Mouse (Mus musculus) stomach, embryonic 16.5 days (tissue): ENCODE data around the gene Pdlim3. TPM values are rescaled to one million over a fixed set of nuclear protein-coding genes. Genes with fewer than 3 reads are reported as not detected.
"Not testable (repeated sequence)": the region's sequence is repeated elsewhere in the genome, so short reads cannot be mapped to it uniquely, and the experiment has no call there.

ENCODE experiments used
- ATAC-seq: fragments of 200-750 bp; cut with Nextera tagmentation; 2 replicates; pipeline ENCODE4 v1.8.0; 2017; ENCODE audit warnings: moderate number of reproducible peaks, moderate TSS enrichment; ENCODE audit not compliant: insufficient read depth, low FRiP score
- H3K27ac ChIP-seq: fragments of 300-500 bp; sonication (generic); 2 replicates; pipeline ENCODE4 v1.5.1; 2014; ENCODE audit warnings: low read length
- H3K27me3 ChIP-seq: fragments of 300-500 bp; sonication (generic); 2 replicates; pipeline ENCODE4 v1.6.1; 2014; ENCODE audit warnings: low read length, control low read depth, mixed read lengths; ENCODE audit not compliant: control insufficient read depth, insufficient read depth
- H3K36me3 ChIP-seq: fragments of 300-500 bp; sonication (generic); 2 replicates; pipeline ENCODE4 v1.6.1; 2014; ENCODE audit warnings: low read length; ENCODE audit not compliant: control insufficient read depth, insufficient read depth
- H3K4me1 ChIP-seq: fragments of 300-500 bp; sonication (generic); 2 replicates; pipeline ENCODE4 v1.6.1; 2014; ENCODE audit warnings: low read length, control low read depth, mixed read lengths; ENCODE audit not compliant: control insufficient read depth, insufficient read depth
- H3K4me2 ChIP-seq: fragments of 300-500 bp; sonication (generic); 2 replicates; pipeline ENCODE4 v1.6.1; 2014; ENCODE audit warnings: low read depth, low read length, mixed read lengths
- H3K4me3 ChIP-seq: fragments of 300-500 bp; sonication (generic); replicated peaks from 2 replicates; pipeline ENCODE4 v1.5.1; 2014; ENCODE audit warnings: mild to moderate bottlenecking, low read length
- H3K9ac ChIP-seq: fragments of 300-500 bp; sonication (generic); 2 replicates; pipeline ENCODE4 v1.6.1; 2014; ENCODE audit warnings: low read length
- H3K9me3 ChIP-seq: fragments of 300-500 bp; sonication (generic); replicated peaks from 2 replicates; pipeline ENCODE4 v1.6.1; 2016; ENCODE audit warnings: low read length, control low read depth; ENCODE audit not compliant: control insufficient read depth
- WGBS: fragments of 180-500 bp; shearing (Covaris S2); extraction: QIAGEN DNeasy Blood & Tissue Kit; methylation state at CpG from one replicate; pipeline ENCODE4 v1.1.7; 2014; 5-methylcytosine and 5-hydroxymethylcytosine counted together
- polyA plus RNA-seq: library from polyadenylated mRNA; unstranded; fragments of >200 nt; fragmentation: Nextera tagmentation; extraction: Ambion mirVana; gene quantifications from 2 replicates; pipeline ENCODE4 v1.2.1, GENCODE M21; 2015

Pdlim3 gene
- 222 and 236 TPM in 2 replicates for polyA plus RNA-seq

DNA sequence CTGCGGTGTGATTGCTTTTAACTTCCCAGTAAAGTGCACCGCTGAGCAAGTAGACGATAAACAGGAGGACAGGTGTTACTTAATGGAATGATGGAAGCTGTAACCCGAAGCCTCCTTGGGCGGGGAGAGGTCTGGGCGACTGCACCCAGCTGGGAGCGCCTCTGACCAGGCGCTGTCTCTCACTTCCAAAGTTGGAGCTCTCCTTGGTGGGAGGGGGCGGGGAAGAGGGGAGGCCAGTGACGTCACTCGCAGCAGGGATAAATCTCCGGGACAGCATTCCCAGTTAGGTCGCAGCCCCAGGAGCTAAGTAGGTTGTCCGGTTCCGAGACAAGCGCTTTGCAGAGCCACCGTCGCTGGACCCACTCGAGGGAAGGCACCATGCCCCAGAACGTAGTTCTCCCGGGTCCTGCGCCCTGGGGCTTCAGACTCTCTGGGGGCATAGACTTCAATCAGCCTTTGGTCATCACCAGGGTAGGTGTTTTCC is at the start of gene Pdlim3:
Gene Pdlim3 (plus strand): TSS at position 260 of the 484 bp plus-strand sequence.
- Histone ChIP-seq H3K9me3 (no peaks in the 10 kb centered on the region), H3K9ac (peak within 1 kb of the TSS; percentile 81), H3K4me1 (peaks cover 5% of the 10 kb centered on the region), H3K4me3 (peak within 1 kb of the TSS; percentile 59), H3K36me3 (no peaks in the 10 kb centered on the region), H3K27me3 (no peaks in the 10 kb centered on the region), H3K4me2 (peak within 1 kb of the TSS; percentile 85), H3K27ac (peak within 1 kb of the TSS; percentile 95)
- ATAC-seq = peak; percentile 85
- WGBS = under 1% methylated on average over 22 of the region's 22 CpGs

DNA sequence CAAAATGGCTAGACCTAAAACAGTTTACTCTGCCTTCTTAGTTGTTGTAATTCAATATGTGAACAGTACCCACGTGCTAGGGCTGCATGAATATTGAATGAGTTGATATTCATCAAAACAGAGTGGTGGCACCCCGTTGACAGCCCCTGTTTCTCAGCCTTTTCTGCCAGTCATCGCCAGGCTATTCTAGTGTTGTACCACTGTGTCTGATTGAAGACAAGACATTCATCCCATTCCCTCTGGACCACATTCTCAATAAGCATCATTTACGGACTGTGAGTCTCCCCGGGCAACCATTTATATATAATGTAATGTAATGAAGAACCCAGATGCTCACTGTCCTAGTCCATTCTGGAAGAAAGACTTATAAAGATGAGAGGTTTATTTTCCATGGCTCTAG is 42.0 kb upstream of the Pdlim3 start:
- no peak for ATAC-seq
- H3K27ac ChIP-seq = no peak overlapping the region
- no peaks in the 10 kb centered on the region for H3K9me3 ChIP-seq
- no peaks in the 10 kb centered on the region for H3K27me3 ChIP-seq
- H3K36me3 ChIP-seq = no peaks in the 10 kb centered on the region
- no peak overlapping the region for H3K4me3 ChIP-seq
- H3K9ac ChIP-seq = no peak overlapping the region
- no peak overlapping the region for H3K4me2 ChIP-seq
- 84% methylated on average over 5 of the region's 5 CpGs for WGBS
- H3K4me1 ChIP-seq = peaks cover 15% of the 10 kb centered on the region

DNA sequence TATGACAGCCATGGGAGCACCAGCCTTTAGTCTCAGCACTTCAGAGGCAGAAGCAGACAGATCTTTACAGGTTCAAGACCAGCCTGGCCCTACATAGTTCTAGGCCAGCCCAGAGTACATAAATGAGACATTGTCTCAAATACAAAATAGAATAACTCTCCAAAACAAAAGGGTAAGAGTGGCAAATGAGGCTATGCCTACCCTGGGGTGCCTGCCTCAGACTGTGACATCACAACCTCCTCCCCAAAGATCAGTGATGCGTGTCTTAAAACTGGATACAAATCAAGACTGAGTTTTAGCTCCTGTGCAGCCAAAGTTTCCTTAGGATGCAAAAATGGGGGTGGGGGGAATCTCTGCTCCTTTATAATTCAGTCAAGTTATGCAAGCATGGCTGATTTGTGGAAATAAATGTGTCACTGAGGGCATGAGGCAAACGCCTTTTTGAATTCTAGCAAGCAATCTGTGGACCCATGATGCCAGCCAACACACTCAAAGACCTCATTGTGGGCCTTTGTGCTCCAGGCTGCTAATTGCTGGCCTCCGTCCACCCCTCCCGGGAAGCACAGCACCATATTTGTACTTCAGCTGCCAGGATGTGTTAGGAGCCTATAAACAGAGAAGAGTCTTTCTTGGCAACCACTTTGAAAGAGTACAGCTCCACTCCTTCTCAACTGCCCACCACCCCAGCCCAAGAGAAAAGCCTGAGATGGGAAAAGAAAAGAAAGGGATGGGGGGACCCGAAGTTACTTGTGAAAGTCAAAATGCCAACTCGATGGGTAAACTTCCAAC is 41.0 kb upstream of the Pdlim3 start:
- peaks cover 15% of the 10 kb centered on the region for H3K4me1 ChIP-seq
- no peak overlapping the region for H3K4me2 ChIP-seq
- no peaks in the 10 kb centered on the region for H3K36me3 ChIP-seq
- H3K27ac ChIP-seq = peak overlapping the region; percentile 81
- H3K9me3 ChIP-seq = no peaks in the 10 kb centered on the region
- peak; percentile 86 for ATAC-seq
- no peak overlapping the region for H3K9ac ChIP-seq
- WGBS = 54% methylated on average over 6 of the region's 6 CpGs
- no peaks in the 10 kb centered on the region for H3K27me3 ChIP-seq
- no peak overlapping the region for H3K4me3 ChIP-seq

DNA sequence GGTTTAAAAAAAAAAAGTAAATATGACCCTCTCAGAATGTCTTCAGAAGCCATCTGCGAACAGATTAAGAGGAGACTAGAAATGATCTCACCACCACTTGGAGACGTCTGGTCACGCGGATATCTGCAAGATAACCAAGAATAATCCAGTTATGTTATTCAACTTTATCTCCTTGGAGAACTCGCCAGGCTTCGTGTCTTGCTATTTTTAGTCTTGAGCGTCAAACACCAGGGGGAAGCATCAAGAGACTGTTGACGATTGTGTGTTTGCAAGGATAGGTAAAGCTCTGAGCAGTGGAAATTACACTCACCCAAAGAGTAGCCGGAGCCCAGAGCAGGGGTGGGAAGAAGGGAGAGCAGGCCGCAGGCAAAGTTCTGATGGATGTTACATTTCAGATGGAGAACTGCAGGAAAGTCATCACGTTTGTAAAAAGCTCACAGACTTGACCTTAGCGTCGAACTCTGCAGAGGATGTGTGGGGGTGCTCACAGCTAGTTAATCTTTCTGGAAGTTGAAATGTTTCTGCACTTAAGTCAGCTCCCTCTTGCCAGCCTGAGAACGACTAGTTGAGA is 40.3 kb upstream of the Pdlim3 start:
- WGBS = 34% methylated on average over 14 of the region's 14 CpGs
- peaks cover 10% of the 10 kb centered on the region for H3K4me1 ChIP-seq
- H3K9me3 ChIP-seq = no peaks in the 10 kb centered on the region
- no peaks in the 10 kb centered on the region for H3K36me3 ChIP-seq
- ATAC-seq = peak; percentile 54; the same call in 1 of the 2 replicates
- H3K27ac ChIP-seq = peak overlapping the region; percentile 81
- H3K4me2 ChIP-seq = no peak overlapping the region
- no peaks in the 10 kb centered on the region for H3K27me3 ChIP-seq
- H3K9ac ChIP-seq = no peak overlapping the region; the same call in 1 of the 2 replicates
- H3K4me3 ChIP-seq = no peak overlapping the region

DNA sequence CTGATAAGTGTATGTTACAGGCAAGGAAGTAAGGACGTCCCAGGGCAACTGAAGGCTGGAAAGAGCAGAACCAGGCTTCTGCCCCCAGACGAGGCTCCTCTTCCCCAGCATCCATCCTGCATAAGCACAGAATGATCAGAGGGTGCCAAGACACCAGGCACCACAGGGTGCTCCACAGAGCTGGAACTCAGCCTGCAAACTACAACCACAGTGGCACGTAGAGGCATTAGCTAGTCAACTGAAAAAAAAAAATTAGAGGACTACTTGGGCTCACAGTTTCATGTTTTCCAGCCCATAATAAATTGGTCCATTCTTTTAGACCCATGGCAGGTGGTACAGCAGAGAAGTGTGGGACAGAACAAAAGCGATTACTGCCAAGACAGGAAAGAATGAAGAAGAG is 39.4 kb upstream of the Pdlim3 start:
- Histone ChIP-seq H3K9me3 (no peaks in the 10 kb centered on the region), H3K4me3 (no peak overlapping the region), H3K36me3 (no peaks in the 10 kb centered on the region), H3K4me1 (peaks cover 10% of the 10 kb centered on the region), H3K27me3 (no peaks in the 10 kb centered on the region), H3K9ac (no peak overlapping the region), H3K4me2 (no peak overlapping the region), H3K27ac (peak overlapping the region; percentile 81)
- 79% methylated on average over 4 of the region's 4 CpGs for WGBS
- ATAC-seq = no peak

DNA sequence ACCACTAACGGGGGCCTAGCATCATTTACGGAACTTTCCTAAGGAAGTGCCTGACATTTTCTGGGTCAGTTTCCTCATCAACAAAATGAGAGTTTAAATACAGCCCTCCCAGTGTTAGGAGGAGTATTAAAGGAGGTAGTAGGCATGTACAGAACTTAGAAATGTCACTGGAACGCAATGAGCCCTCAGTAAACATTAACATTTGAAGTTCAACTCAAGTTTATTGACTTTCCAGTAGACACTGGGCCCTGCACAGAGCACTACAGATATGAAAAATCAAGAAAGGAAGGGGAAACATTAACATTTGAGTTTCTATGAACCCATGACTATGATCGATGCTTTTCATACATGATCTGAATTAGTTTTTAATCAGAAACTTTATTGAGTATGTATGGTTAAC is 30.1 kb upstream of the Pdlim3 start:
- Histone ChIP-seq H3K9me3 (no peaks in the 10 kb centered on the region), H3K4me1 (peaks cover 15% of the 10 kb centered on the region), H3K4me3 (no peak overlapping the region), H3K4me2 (no peak overlapping the region), H3K9ac (no peak overlapping the region), H3K27me3 (no peaks in the 10 kb centered on the region), H3K36me3 (no peaks in the 10 kb centered on the region), H3K27ac (no peak overlapping the region; the same call in 1 of the 2 replicates)
- 65% methylated on average over 4 of the region's 4 CpGs for WGBS
- ATAC-seq = 0 out of 2 replicates have a peak, but pooled peaks have one; percentile 39

DNA sequence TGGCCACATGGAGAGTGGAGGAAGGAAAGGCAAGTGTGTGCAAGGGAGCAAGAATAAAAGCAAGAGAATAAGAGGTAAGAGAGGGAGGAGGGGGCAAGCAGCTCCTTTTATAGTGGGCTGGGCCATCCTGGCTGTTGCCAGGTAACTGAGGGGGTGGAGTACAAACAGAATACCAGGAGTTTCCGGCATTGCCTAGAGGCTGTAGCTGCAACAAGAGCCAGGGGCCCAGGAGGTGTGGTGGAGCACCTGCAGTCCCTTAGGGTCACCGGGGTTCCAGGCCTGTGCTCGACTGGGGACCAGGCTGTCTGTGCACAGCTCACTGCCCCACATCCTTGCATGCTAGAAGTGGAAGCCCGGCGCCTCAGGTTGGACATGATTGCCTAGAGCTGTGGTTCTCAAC is 27.5 kb upstream of the Pdlim3 start:
- Histone ChIP-seq H3K4me2 (0 out of 2 replicates have a peak overlapping the region, but pooled peaks have one; percentile 0), H3K4me1 (peaks cover 15% of the 10 kb centered on the region), H3K4me3 (no peak overlapping the region), H3K27ac (peak overlapping the region; percentile 19; the same call in 1 of the 2 replicates), H3K9ac (no peak overlapping the region), H3K27me3 (no peaks in the 10 kb centered on the region), H3K36me3 (no peaks in the 10 kb centered on the region), H3K9me3 (no peaks in the 10 kb centered on the region)
- WGBS = 37% methylated on average over 5 of the region's 5 CpGs
- peak; percentile 61 for ATAC-seq

DNA sequence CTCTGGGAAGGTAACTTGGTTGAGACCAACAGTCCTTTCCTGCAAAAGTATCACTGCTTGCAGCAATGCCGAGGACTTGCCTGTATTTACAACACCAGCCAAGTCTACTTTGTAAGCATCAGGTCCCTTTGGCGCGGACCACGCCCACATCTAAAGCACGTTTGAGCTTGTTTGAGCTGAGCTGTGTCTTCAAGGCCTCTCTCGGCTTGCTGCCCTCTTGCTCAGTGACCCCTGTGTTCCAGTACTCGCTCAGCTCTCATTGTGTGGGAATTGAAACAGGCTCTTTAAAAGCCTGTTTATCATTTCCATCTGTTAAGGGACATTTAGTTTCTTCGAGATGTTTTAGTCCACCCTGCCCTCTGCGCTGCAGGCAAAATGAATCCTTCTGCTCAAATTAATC is 26.9 kb upstream of the Pdlim3 start:
- peak; percentile 58; the same call in 1 of the 2 replicates for ATAC-seq

DNA sequence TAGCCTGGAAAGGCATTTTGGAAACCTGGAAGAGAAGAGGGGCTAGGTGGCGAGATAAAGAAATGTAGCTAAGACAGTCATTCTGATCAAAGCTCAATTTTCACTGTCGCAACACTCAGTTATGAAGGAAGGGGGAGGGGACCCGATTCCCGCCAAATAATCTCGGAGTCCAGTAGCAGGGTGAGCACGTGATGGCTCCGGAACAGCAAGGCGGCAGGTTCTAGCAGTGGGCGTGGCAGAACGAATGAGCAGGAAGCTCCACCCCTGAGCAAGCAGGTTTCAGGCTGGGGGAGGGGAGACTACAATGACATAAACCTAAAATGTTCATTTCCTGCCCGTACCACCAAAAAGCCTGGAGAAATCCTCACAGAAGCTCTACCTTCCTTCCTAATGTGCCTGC is 13.7 kb upstream of the Pdlim3 start:
- peak overlapping the region; percentile 66; the same call in 1 of the 2 replicates for H3K27ac ChIP-seq
- whole genome bisulfite sequencing = 50% methylated on average over 10 of the region's 11 CpGs
- H3K9ac ChIP-seq, H3K4me3 ChIP-seq, H3K36me3 ChIP-seq, ATAC-seq, H3K27me3 ChIP-seq, H3K9me3 ChIP-seq: not testable (repeated sequence)
- peak overlapping the region; percentile 29; the same call in 1 of the 2 replicates for H3K4me2 ChIP-seq
- H3K4me1 ChIP-seq = peaks cover 20% of the 10 kb centered on the region

More for the DNA sequence above, 26.9 kb upstream of the Pdlim3 start:
- peaks cover 15% of the 10 kb centered on the region for H3K4me1 ChIP-seq
- H3K27me3 ChIP-seq = no peaks in the 10 kb centered on the region
- H3K36me3 ChIP-seq = no peaks in the 10 kb centered on the region
- 18% methylated on average over 9 of the region's 9 CpGs for WGBS
- no peaks in the 10 kb centered on the region for H3K9me3 ChIP-seq
- peak overlapping the region; percentile 71 for H3K27ac ChIP-seq
- H3K4me2 ChIP-seq = 0 out of 2 replicates have a peak overlapping the region, but pooled peaks have one; percentile 0
- H3K9ac ChIP-seq = no peak overlapping the region
- no peak overlapping the region for H3K4me3 ChIP-seq
